Mouse (Mus musculus) midbrain, embryonic 15.5 days (tissue): ENCODE results near the gene Pard3. TPM values are rescaled to one million over a fixed set of nuclear protein-coding genes. Genes with fewer than 3 reads are reported as not detected.

Experiments
- ATAC-seq: fragments of 200-750 bp; cut with Nextera tagmentation; replicated peaks from 2 replicates; pipeline ENCODE4 v1.8.0; 2017; ENCODE audit warnings: moderate TSS enrichment
- H3K27ac ChIP-seq: fragments of 300-500 bp; sonication (generic); 2 replicates; pipeline ENCODE4 v1.5.1; 2015; ENCODE audit warnings: mild to moderate bottlenecking, inconsistent platforms
- H3K27me3 ChIP-seq: fragments of 300-500 bp; sonication (generic); replicated peaks from 2 replicates; pipeline ENCODE4 v1.6.1; 2015; ENCODE audit warnings: inconsistent platforms
- H3K36me3 ChIP-seq: fragments of 300-500 bp; sonication (generic); replicated peaks from 2 replicates; pipeline ENCODE4 v1.6.1; 2015; ENCODE audit warnings: inconsistent platforms
- H3K4me1 ChIP-seq: fragments of 300-500 bp; sonication (generic); 2 replicates; pipeline ENCODE4 v1.6.1; 2015; ENCODE audit warnings: inconsistent platforms
- H3K4me2 ChIP-seq: fragments of 300-500 bp; sonication (generic); 2 replicates; pipeline ENCODE4 v1.6.1; 2015; ENCODE audit warnings: inconsistent platforms, mild to moderate bottlenecking, moderate library complexity
- H3K4me3 ChIP-seq: fragments of 300-500 bp; sonication (generic); 2 replicates; pipeline ENCODE4 v1.5.1; 2015; ENCODE audit warnings: mild to moderate bottlenecking, inconsistent platforms
- H3K9ac ChIP-seq: fragments of 300-500 bp; sonication (generic); 2 replicates; pipeline ENCODE4 v1.6.1; 2015; ENCODE audit warnings: mild to moderate bottlenecking, inconsistent platforms
- H3K9me3 ChIP-seq: fragments of 300-500 bp; sonication (generic); 2 replicates; pipeline ENCODE4 v1.6.1; 2016; ENCODE audit warnings: inconsistent platforms
- WGBS: fragments of 180-500 bp; shearing (Covaris S2); methylation state at CpG from one replicate; pipeline ENCODE4 v1.1.7; 2015; ENCODE audit warnings: mixed read lengths; 5-methylcytosine and 5-hydroxymethylcytosine counted together
- polyA plus RNA-seq: library from polyadenylated mRNA; unstranded; fragments of >200 nt; fragmentation: Nextera tagmentation; extraction: Ambion mirVana; gene quantifications from 2 replicates; pipeline ENCODE4 v1.2.1, GENCODE M21; 2015

Gene Pard3
- polyA plus RNA-seq, 1 experiment from 2014 or later, result 21.6 TPM

DNA sequence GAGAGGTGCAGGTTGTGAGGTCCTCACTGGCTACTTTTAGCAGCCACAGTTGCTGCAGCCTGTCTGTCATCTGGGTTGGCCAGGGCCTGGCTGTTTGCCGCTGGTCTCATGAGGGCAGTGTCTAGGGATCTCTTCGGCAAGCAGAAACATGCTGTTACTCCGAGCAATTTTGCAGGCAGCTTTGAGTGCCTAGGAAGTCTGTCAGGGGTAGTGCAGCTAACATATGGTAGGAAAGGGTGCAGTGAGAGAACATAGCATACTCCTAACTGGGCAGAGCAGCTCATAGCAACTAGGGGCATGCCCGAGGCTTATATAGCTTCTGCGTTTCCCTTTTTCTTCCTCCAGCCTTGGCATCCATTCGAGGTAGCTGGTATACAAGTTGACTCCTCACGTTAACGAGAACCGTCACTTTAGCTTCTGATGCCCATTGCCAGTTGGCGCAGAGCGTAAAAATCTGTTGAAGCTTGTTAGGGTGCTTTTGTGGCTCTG lies 54.7 kb downstream of the Pard3 start:
- Histone ChIP-seq H3K27ac (no peak overlapping the region), H3K36me3 (no peaks in the 10 kb centered on the region), H3K4me1 (peaks cover 8% of the 10 kb centered on the region; the same call in 1 of the 2 replicates), H3K27me3 (no peaks in the 10 kb centered on the region), H3K4me3 (no peak overlapping the region), H3K4me2 (no peak overlapping the region), H3K9ac (no peak overlapping the region), H3K9me3 (no peaks in the 10 kb centered on the region)
- WGBS, result 63% methylated on average over 11 of the region's 11 CpGs
- ATAC-seq, result no peak

- no peaks in the 10 kb centered on the region for H3K9me3 ChIP-seq
- no peak overlapping the region for H3K4me3 ChIP-seq
- WGBS, result 95% methylated on average over 3 of the region's 3 CpGs
- no peak overlapping the region for H3K27ac ChIP-seq
- no peak for ATAC-seq
- H3K4me1 ChIP-seq, result peaks cover 17% of the 10 kb centered on the region
- no peaks in the 10 kb centered on the region for H3K36me3 ChIP-seq
- H3K27me3 ChIP-seq, result no peaks in the 10 kb centered on the region
- H3K9ac ChIP-seq, result no peak overlapping the region
- no peak overlapping the region for H3K4me2 ChIP-seq
Measured at GRCm38 (mm10) chr8:127123391-127123790, 59.7 kb downstream of the Pard3 start.

DNA sequence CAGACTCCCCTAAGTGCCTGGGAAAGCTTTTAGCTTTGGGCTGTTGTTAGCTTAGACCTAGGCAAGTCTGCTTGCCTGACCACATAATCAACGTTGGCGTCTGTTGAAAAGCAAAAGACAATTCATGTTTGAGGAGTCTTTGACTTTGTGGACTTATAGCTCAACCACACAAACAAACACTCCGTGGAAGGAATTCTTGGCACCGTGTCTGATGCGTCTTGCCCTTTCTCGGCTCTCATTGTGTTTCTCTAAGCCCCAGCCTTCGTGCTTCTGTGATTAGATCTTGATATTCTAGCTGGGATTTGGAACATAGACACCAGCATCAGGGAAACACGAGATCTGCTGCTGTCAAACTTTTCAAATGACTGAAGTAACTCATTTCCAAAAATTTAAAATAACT lies 61.1 kb downstream of the Pard3 start:
- WGBS, result 26% methylated on average over 8 of the region's 8 CpGs
- ATAC-seq, result no peak

GRCm38 (mm10) chr8:127125686-127126683 lies 62.3 kb downstream of the Pard3 start:
- Histone ChIP-seq H3K4me2 (no peak overlapping the region), H3K27ac (no peak overlapping the region), H3K9ac (no peak overlapping the region), H3K4me1 (peaks cover 17% of the 10 kb centered on the region), H3K9me3 (no peaks in the 10 kb centered on the region), H3K4me3 (no peak overlapping the region), H3K36me3 (no peaks in the 10 kb centered on the region), H3K27me3 (no peaks in the 10 kb centered on the region)
- no peak for ATAC-seq
- WGBS, result 27% methylated on average over 11 of the region's 11 CpGs

More for the DNA sequence above, 61.1 kb downstream of the Pard3 start:
- no peak overlapping the region for H3K4me2 ChIP-seq
- no peak overlapping the region for H3K27ac ChIP-seq
- H3K9ac ChIP-seq, result no peak overlapping the region
- H3K4me3 ChIP-seq, result no peak overlapping the region
- H3K36me3 ChIP-seq, result no peaks in the 10 kb centered on the region
- H3K4me1 ChIP-seq, result peaks cover 18% of the 10 kb centered on the region
- H3K9me3 ChIP-seq, result no peaks in the 10 kb centered on the region
- H3K27me3 ChIP-seq, result no peaks in the 10 kb centered on the region

GRCm38 (mm10) chr8:127128781-127129396 lies 65.2 kb downstream of the Pard3 start:
- Histone ChIP-seq H3K27ac (no peak overlapping the region), H3K36me3 (no peaks in the 10 kb centered on the region)
- WGBS, result 32% methylated on average over 8 of the region's 8 CpGs

DNA sequence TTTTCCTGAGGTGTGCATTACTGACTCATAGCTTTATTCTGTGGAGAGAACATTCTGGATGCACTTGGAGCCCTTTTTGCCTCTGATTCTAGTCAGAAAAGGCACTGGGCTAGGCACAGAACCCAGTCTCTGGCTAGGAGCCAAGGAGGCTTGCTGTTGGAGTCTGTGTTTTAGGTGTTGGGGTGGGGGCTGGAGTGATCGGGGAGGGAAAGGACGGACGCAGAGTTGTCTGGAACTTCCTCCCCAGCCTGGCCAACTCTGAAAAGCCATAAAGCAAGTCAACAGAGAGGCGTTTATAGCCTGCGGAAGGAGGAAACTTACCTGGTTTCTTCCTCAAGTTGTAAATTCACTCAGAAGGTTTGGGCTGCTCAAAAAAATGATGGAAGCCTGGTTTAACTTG lies 70.6 kb downstream of the Pard3 start:
- H3K4me2 ChIP-seq, result no peak overlapping the region
- H3K27me3 ChIP-seq, result no peaks in the 10 kb centered on the region
- H3K36me3 ChIP-seq, result no peaks in the 10 kb centered on the region
- no peak overlapping the region for H3K4me3 ChIP-seq
- no peak for ATAC-seq
- H3K9ac ChIP-seq, result no peak overlapping the region
- H3K27ac ChIP-seq, result no peak overlapping the region
- no peaks in the 10 kb centered on the region for H3K9me3 ChIP-seq
- no peaks in the 10 kb centered on the region for H3K4me1 ChIP-seq
- WGBS, result 93% methylated on average over 5 of the region's 5 CpGs

More at GRCm38 (mm10) chr8:127128781-127129396, 65.2 kb downstream of the Pard3 start:
- no peaks in the 10 kb centered on the region for H3K27me3 ChIP-seq
- no peak overlapping the region for H3K4me3 ChIP-seq
- no peaks in the 10 kb centered on the region for H3K9me3 ChIP-seq
- no peak overlapping the region for H3K9ac ChIP-seq
- H3K4me1 ChIP-seq, result peaks cover 17% of the 10 kb centered on the region
- peak overlapping the region; percentile 16; the same call in 1 of the 2 replicates for H3K4me2 ChIP-seq
- no peak for ATAC-seq

- H3K4me2 ChIP-seq, result no peak overlapping the region
- no peak overlapping the region for H3K27ac ChIP-seq
- ATAC-seq, result no peak
- H3K36me3 ChIP-seq, result no peaks in the 10 kb centered on the region
- no peaks in the 10 kb centered on the region for H3K27me3 ChIP-seq
- H3K4me1 ChIP-seq, result no peaks in the 10 kb centered on the region
- no peak overlapping the region for H3K9ac ChIP-seq
- H3K4me3 ChIP-seq, result no peak overlapping the region
- 77% methylated on average over 2 of the region's 2 CpGs for WGBS
- H3K9me3 ChIP-seq, result no peaks in the 10 kb centered on the region
Measured at GRCm38 (mm10) chr8:127136201-127136600, 72.5 kb downstream of the Pard3 start.

- Histone ChIP-seq H3K27ac (no peak overlapping the region), H3K9me3 (no peaks in the 10 kb centered on the region), H3K9ac (no peak overlapping the region), H3K27me3 (no peaks in the 10 kb centered on the region), H3K4me1 (no peaks in the 10 kb centered on the region), H3K36me3 (no peaks in the 10 kb centered on the region), H3K4me3 (no peak overlapping the region), H3K4me2 (no peak overlapping the region)
- 93% methylated on average over 2 of the region's 2 CpGs for WGBS
- no peak for ATAC-seq
Measured at GRCm38 (mm10) chr8:127136781-127137180, 73.1 kb downstream of the Pard3 start.

GRCm38 (mm10) chr8:127139154-127139553 lies 75.5 kb downstream of the Pard3 start:
- H3K36me3 ChIP-seq, result no peaks in the 10 kb centered on the region
- H3K9ac ChIP-seq, result no peak overlapping the region
- H3K4me1 ChIP-seq, result no peaks in the 10 kb centered on the region
- WGBS, result 46% methylated on average over 1 of the region's 1 CpGs
- no peaks in the 10 kb centered on the region for H3K9me3 ChIP-seq
- no peak overlapping the region for H3K27ac ChIP-seq
- H3K4me2 ChIP-seq, result no peak overlapping the region
- no peak overlapping the region for H3K4me3 ChIP-seq
- peak; percentile 45; the same call in 1 of the 2 replicates for ATAC-seq
- H3K27me3 ChIP-seq, result no peaks in the 10 kb centered on the region

DNA sequence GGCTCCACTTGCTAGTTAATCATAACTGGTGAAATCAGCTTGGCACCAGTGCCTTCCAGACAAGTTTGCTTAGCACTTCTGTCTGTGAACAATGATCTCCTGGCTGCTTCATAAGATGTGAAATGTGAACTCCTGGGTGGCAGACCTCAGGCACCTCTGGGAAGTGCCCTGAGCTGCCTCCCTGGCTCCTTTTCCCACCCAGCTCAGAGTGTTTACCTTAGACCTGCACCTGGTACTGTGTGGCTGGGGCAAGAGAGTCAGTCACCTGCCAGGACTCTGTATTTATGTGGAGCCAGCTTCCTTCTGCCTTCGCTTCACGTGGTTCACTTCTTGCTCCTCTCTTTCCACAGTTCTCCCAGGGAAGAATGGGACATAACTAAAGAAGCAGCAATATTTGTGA lies 77.3 kb downstream of the Pard3 start:
- H3K9ac ChIP-seq, result no peak overlapping the region
- no peaks in the 10 kb centered on the region for H3K36me3 ChIP-seq
- H3K27ac ChIP-seq, result no peak overlapping the region
- H3K4me1 ChIP-seq, result no peaks in the 10 kb centered on the region
- H3K4me2 ChIP-seq, result no peak overlapping the region
- WGBS, result 98% methylated on average over 2 of the region's 2 CpGs
- no peaks in the 10 kb centered on the region for H3K27me3 ChIP-seq
- H3K4me3 ChIP-seq, result no peak overlapping the region
- no peaks in the 10 kb centered on the region for H3K9me3 ChIP-seq
- no peak for ATAC-seq

GRCm38 (mm10) chr8:127143641-127144040 lies 79.9 kb downstream of the Pard3 start:
- 73% methylated on average over 7 of the region's 7 CpGs for WGBS
- H3K27ac ChIP-seq, result no peak overlapping the region
- no peak for ATAC-seq
- no peaks in the 10 kb centered on the region for H3K27me3 ChIP-seq
- H3K4me2 ChIP-seq, result no peak overlapping the region
- H3K4me1 ChIP-seq, result 0 out of 2 replicates have a peak, but pooled peaks cover 9% of the 10 kb centered on the region
- H3K9ac ChIP-seq, result no peak overlapping the region
- no peaks in the 10 kb centered on the region for H3K36me3 ChIP-seq
- H3K4me3 ChIP-seq, result no peak overlapping the region
- no peaks in the 10 kb centered on the region for H3K9me3 ChIP-seq

- Histone ChIP-seq H3K4me1 (0 out of 2 replicates have a peak, but pooled peaks cover 13% of the 10 kb centered on the region), H3K4me3 (no peak overlapping the region), H3K9me3 (no peaks in the 10 kb centered on the region), H3K9ac (no peak overlapping the region), H3K36me3 (no peaks in the 10 kb centered on the region), H3K4me2 (no peak overlapping the region), H3K27ac (no peak overlapping the region), H3K27me3 (no peaks in the 10 kb centered on the region)
- 63% methylated on average over 4 of the region's 4 CpGs for WGBS
- no peak for ATAC-seq
Measured at GRCm38 (mm10) chr8:127144562-127144961, 80.9 kb downstream of the Pard3 start.
